Mouse (Mus musculus) embryonic facial prominence, embryonic 12.5 days (tissue): ENCODE results near the gene Rilpl1. TPM values are rescaled to one million over a fixed set of nuclear protein-coding genes. Genes with fewer than 3 reads are reported as not detected.
"Not testable (repeated sequence)": the region's sequence is repeated elsewhere in the genome, so short reads cannot be mapped to it uniquely, and the experiment has no call there.

ENCODE experiments used
- ATAC-seq: fragments of 200-750 bp; cut with Nextera tagmentation; 2 replicates; pipeline ENCODE4 v1.8.0; 2017; ENCODE audit not compliant: insufficient number of reproducible peaks, insufficient read depth, low FRiP score, low TSS enrichment
- H3K27ac ChIP-seq: fragments of 300-500 bp; sonication (generic); 2 replicates; pipeline ENCODE4 v1.5.1; 2016; ENCODE audit warnings: mild to moderate bottlenecking
- H3K27me3 ChIP-seq: fragments of 300-500 bp; sonication (generic); 2 replicates; pipeline ENCODE4 v1.6.1; 2016; ENCODE audit warnings: mild to moderate bottlenecking, moderate library complexity
- H3K36me3 ChIP-seq: fragments of 300-500 bp; sonication (generic); 2 replicates; pipeline ENCODE4 v1.6.1; 2016; ENCODE audit warnings: mild to moderate bottlenecking
- H3K4me1 ChIP-seq: fragments of 300-500 bp; sonication (generic); 2 replicates; pipeline ENCODE4 v1.6.1; 2016
- H3K4me2 ChIP-seq: fragments of 300-500 bp; sonication (generic); replicated peaks from 2 replicates; pipeline ENCODE4 v1.6.1; 2016; ENCODE audit warnings: mild to moderate bottlenecking, moderate library complexity
- H3K4me3 ChIP-seq: fragments of 300-500 bp; sonication (generic); 2 replicates; pipeline ENCODE4 v1.5.1; 2016; ENCODE audit warnings: mild to moderate bottlenecking
- H3K9ac ChIP-seq: fragments of 300-500 bp; sonication (generic); 2 replicates; pipeline ENCODE4 v1.6.1; 2016; ENCODE audit warnings: mild to moderate bottlenecking, moderate library complexity
- H3K9me3 ChIP-seq: fragments of 300-500 bp; sonication (generic); 2 replicates; pipeline ENCODE4 v1.6.1; 2016; ENCODE audit warnings: mild to moderate bottlenecking, moderate library complexity
- WGBS: fragments of 180-500 bp; shearing (Covaris S2); methylation state at CpG from one replicate; pipeline ENCODE4 v1.1.7; 2016; 5-methylcytosine and 5-hydroxymethylcytosine counted together
- polyA plus RNA-seq: library from polyadenylated mRNA; unstranded; fragments of >200 nt; fragmentation: Nextera tagmentation; extraction: Ambion mirVana; gene quantifications from 2 replicates; pipeline ENCODE4 v1.2.1, GENCODE M21; 2016

The Rilpl1 gene
- polyA plus RNA-seq, 1 experiment from 2014 or later = 29.6 TPM

- H3K4me1 ChIP-seq = no peaks in the 10 kb centered on the region
- no peak overlapping the region for H3K27ac ChIP-seq
- H3K4me3 ChIP-seq = no peak overlapping the region
- H3K9me3 ChIP-seq = no peaks in the 10 kb centered on the region
- peaks cover 70% of the 10 kb centered on the region for H3K36me3 ChIP-seq
- H3K27me3 ChIP-seq = no peaks in the 10 kb centered on the region
- ATAC-seq = no peak
- H3K4me2 ChIP-seq = no peak overlapping the region
- no peak overlapping the region for H3K9ac ChIP-seq
Measured at GRCm38 (mm10) chr5:124464905-124465304, 66.3 kb downstream of the Rilpl1 start.

DNA sequence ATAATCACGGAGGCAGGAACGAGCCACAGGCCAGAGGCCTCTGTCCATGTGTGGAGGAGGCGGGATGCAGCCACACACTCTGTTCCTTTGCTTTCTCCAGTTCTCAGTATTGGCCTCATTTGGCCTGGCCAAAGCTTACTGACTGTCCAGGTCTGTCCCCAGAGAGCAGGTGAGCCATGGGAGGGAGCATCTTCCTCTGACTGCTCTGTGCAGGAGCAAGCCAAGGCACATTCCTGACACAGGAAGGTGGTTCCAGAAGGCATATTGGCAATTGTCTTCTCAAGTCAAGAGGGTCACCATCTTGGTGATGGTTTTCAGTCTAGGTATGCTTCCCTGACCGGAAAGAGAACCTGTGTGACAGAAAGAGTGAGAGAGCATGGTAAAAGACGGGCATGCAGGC lies 67.7 kb downstream of the Rilpl1 start:
- 85% methylated on average over 5 of the region's 5 CpGs for WGBS
- no peaks in the 10 kb centered on the region for H3K4me1 ChIP-seq
- no peaks in the 10 kb centered on the region for H3K9me3 ChIP-seq
- H3K27me3 ChIP-seq = no peaks in the 10 kb centered on the region
- no peak overlapping the region for H3K4me2 ChIP-seq
- H3K27ac ChIP-seq = no peak overlapping the region
- H3K36me3 ChIP-seq = peaks cover 73% of the 10 kb centered on the region
- no peak for ATAC-seq
- no peak overlapping the region for H3K9ac ChIP-seq
- H3K4me3 ChIP-seq = no peak overlapping the region

- 86% methylated on average over 8 of the region's 8 CpGs for WGBS
- Histone ChIP-seq H3K4me2 (no peak overlapping the region), H3K36me3 (peaks cover 79% of the 10 kb centered on the region), H3K9ac (no peak overlapping the region), H3K9me3 (no peaks in the 10 kb centered on the region), H3K27ac (no peak overlapping the region), H3K4me3 (no peak overlapping the region), H3K27me3 (no peaks in the 10 kb centered on the region), H3K4me1 (no peaks in the 10 kb centered on the region)
- no peak for ATAC-seq
Measured at GRCm38 (mm10) chr5:124462297-124463025, 68.7 kb downstream of the Rilpl1 start.

DNA sequence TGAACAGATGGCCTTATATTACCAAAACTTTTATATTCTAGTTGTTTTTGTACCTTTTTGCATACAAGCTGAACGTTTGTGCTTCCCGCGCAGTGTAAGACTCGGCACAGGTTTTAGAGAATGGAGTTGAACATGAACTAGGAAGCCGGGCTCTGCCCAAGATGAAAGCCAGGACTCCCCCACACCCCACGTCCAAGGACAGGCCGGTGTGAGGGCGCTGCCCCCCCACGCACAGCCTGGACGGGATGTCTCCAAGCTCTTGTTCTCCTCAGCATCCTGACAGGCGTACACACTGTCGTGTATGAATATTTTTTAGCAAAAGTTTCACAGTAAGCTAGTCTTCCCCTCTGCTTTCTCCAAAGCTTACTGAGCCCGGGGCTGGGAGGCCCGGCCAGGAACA lies 70.3 kb downstream of the Rilpl1 start:
- not testable (repeated sequence) for ATAC-seq, H3K9ac ChIP-seq, H3K4me3 ChIP-seq, H3K27ac ChIP-seq, H3K4me1 ChIP-seq, H3K27me3 ChIP-seq, H3K9me3 ChIP-seq, H3K4me2 ChIP-seq
- peaks cover 82% of the 10 kb centered on the region for H3K36me3 ChIP-seq
- 91% methylated on average over 14 of the region's 14 CpGs for WGBS

- no peak overlapping the region for H3K27ac ChIP-seq
- peaks cover 89% of the 10 kb centered on the region for H3K36me3 ChIP-seq
- no peaks in the 10 kb centered on the region for H3K27me3 ChIP-seq
- no peaks in the 10 kb centered on the region for H3K4me1 ChIP-seq
- no peak for ATAC-seq
- H3K9ac ChIP-seq = no peak overlapping the region
- 93% methylated on average over 6 of the region's 6 CpGs for WGBS
- H3K9me3 ChIP-seq = no peaks in the 10 kb centered on the region
- no peak overlapping the region for H3K4me2 ChIP-seq
- H3K4me3 ChIP-seq = no peak overlapping the region
Measured at GRCm38 (mm10) chr5:124456762-124457161, 74.4 kb downstream of the Rilpl1 start.

DNA sequence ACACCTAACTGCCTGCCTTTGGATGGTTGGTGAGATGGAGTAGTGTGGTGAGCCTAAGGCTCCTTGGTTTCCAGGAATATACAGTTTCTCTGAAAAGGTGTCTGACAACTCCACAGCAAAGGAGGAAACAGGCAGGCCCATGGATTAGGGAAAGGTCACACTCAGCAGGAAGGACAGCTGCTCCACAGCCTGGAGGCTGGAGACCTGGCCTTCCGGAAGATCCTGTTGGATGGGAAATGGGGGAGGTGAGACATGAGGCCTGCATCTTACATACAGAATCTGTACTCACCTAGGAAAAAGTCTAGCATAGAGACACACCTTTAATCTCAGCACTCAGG lies 77.1 kb downstream of the Rilpl1 start:
- H3K36me3 ChIP-seq = peaks cover 91% of the 10 kb centered on the region
- H3K27me3 ChIP-seq = no peaks in the 10 kb centered on the region
- H3K4me1 ChIP-seq = peaks cover 11% of the 10 kb centered on the region; the same call in 1 of the 2 replicates
- WGBS = 79% methylated on average over 1 of the region's 1 CpGs
- no peak for ATAC-seq
- H3K9me3 ChIP-seq = no peaks in the 10 kb centered on the region
- H3K27ac ChIP-seq = no peak overlapping the region
- H3K4me3 ChIP-seq = no peak overlapping the region
- H3K9ac ChIP-seq = no peak overlapping the region
- no peak overlapping the region for H3K4me2 ChIP-seq

GRCm38 (mm10) chr5:124453339-124454081 lies 77.7 kb downstream of the Rilpl1 start:
- no peak overlapping the region for H3K4me2 ChIP-seq
- WGBS = 85% methylated on average over 13 of the region's 13 CpGs
- ATAC-seq = no peak
- no peaks in the 10 kb centered on the region for H3K9me3 ChIP-seq
- H3K4me3 ChIP-seq = no peak overlapping the region
- H3K4me1 ChIP-seq = peaks cover 17% of the 10 kb centered on the region; the same call in 1 of the 2 replicates
- H3K27ac ChIP-seq = 0 out of 2 replicates have a peak overlapping the region, but pooled peaks have one; percentile 23
- peaks cover 91% of the 10 kb centered on the region for H3K36me3 ChIP-seq
- H3K9ac ChIP-seq = no peak overlapping the region; the same call in 1 of the 2 replicates
- no peaks in the 10 kb centered on the region for H3K27me3 ChIP-seq

GRCm38 (mm10) chr5:124452494-124453228 lies 78.5 kb downstream of the Rilpl1 start:
- Histone ChIP-seq H3K4me1 (peaks cover 23% of the 10 kb centered on the region), H3K27me3 (no peaks in the 10 kb centered on the region), H3K36me3 (peaks cover 92% of the 10 kb centered on the region), H3K27ac (no peak overlapping the region), H3K9me3 (no peaks in the 10 kb centered on the region), H3K4me3 (no peak overlapping the region), H3K9ac (no peak overlapping the region; the same call in 1 of the 2 replicates), H3K4me2 (no peak overlapping the region)
- 82% methylated on average over 15 of the region's 15 CpGs for WGBS
- no peak for ATAC-seq

DNA sequence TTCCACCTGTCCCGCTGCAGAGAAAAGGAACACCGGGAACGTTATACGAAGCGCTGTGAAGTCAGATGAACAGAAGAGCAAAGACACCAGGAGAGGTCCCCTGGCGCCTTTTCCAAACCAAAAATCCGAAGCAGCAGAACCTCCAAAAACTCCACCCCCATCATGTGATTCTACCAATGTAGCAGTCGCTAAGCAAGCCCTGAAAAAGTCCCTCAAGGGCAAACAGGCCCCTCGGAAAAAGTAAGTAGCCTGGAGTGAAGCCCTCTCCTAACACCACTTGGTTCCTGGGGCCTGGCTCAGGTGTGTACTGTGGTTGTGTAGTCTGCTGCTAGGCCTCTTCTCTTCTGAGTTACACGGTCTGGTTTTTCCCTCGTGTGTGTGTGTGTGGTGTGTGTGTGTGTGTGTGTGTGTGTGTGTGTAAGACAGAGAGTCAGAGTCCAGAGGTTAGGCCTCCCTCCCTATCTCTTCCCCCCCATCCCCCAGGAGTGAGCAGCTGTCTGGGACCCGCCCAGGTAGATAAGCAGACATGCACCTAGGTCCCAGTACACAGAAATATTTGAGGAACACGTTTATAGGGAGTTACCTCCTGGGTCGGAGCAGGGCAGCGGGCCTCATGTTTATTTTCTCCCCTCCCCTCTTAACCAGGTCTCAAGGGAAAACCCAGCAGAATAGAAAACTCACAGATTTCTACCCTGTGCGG lies 80.4 kb downstream of the Rilpl1 start:
- no peaks in the 10 kb centered on the region for H3K27me3 ChIP-seq
- H3K27ac ChIP-seq = no peak overlapping the region
- ATAC-seq = no peak
- no peak overlapping the region for H3K4me3 ChIP-seq
- no peak overlapping the region for H3K4me2 ChIP-seq
- peaks cover 80% of the 10 kb centered on the region for H3K36me3 ChIP-seq
- H3K9ac ChIP-seq = no peak overlapping the region
- WGBS = 77% methylated on average over 16 of the region's 16 CpGs
- peaks cover 36% of the 10 kb centered on the region for H3K4me1 ChIP-seq
- H3K9me3 ChIP-seq = no peaks in the 10 kb centered on the region

DNA sequence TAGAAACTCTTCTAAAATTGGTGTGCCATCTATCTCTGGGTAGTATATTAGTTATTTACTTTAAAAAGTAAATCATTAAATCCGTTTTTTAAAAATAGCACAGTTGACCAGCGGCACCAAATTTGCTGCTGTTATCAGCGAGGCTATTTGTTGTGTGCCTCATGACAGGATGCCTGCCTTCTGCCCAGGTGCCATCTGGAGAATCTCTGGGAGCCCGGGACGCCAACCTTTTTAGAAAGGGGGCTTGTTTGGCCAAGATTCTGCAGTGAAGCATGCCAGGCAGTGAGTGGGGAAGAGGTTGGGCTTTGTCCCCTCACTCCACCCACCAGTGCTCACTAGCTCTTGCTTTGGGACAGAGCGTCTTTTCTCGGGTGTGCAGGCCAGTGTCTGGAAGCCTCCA lies 81.1 kb downstream of the Rilpl1 start:
- Histone ChIP-seq H3K9me3 (no peaks in the 10 kb centered on the region), H3K4me3 (no peak overlapping the region), H3K4me2 (no peak overlapping the region), H3K9ac (no peak overlapping the region), H3K27ac (no peak overlapping the region; the same call in 1 of the 2 replicates), H3K4me1 (peaks cover 36% of the 10 kb centered on the region), H3K27me3 (no peaks in the 10 kb centered on the region), H3K36me3 (peaks cover 75% of the 10 kb centered on the region)
- WGBS = 86% methylated on average over 7 of the region's 7 CpGs
- ATAC-seq = no peak

GRCm38 (mm10) chr5:124449494-124449893 lies 81.7 kb downstream of the Rilpl1 start:
- WGBS = 58% methylated on average over 6 of the region's 6 CpGs
- 0 out of 2 replicates have a peak overlapping the region, but pooled peaks have one; percentile 7 for H3K4me2 ChIP-seq
- H3K36me3 ChIP-seq = peaks cover 69% of the 10 kb centered on the region
- no peaks in the 10 kb centered on the region for H3K9me3 ChIP-seq
- H3K27ac ChIP-seq = peak overlapping the region; percentile 48; the same call in 1 of the 2 replicates
- 0 out of 2 replicates have a peak overlapping the region, but pooled peaks have one; percentile 4 for H3K4me3 ChIP-seq
- no peaks in the 10 kb centered on the region for H3K27me3 ChIP-seq
- peaks cover 41% of the 10 kb centered on the region for H3K4me1 ChIP-seq
- no peak for ATAC-seq
- H3K9ac ChIP-seq = no peak overlapping the region
